Mouse (Mus musculus): ENCODE measurements around the gene Dgkd.

DNA sequence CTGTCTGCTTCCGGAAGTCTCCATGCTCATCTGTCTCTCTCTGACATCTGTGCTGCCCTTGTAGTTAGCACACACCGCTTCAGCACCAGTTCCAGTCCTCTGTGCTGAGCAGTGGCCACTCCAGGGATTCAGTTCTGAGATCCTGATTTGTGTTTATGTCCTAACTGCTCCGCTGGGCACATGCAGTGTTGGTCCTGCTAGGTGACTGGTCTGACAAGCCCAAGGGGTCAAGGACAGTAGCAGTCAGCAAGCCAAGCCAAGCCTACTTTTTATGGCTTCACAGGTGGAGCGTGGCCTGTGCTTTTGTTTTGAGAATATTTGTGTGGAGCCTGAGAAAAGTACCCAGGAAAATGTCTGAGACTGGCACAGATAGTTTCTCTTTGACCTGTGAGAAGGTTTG lies 71.8 kb downstream of the Dgkd start:
- no peak for TF ChIP-seq CTCF (IDR thresholded peaks at IDR 0.05; ENCODE audit: borderline replicate concordance, insufficient read depth, low read depth, low read length)
- no peak for TF ChIP-seq POLR2A (IDR thresholded peaks at IDR 0.05; ENCODE audit: borderline replicate concordance, insufficient read depth, low read length)
